Mouse (Mus musculus) kidney, adult 2 months (tissue): ENCODE measurements around the gene Knop1. TPM values are rescaled to one million over a fixed set of nuclear protein-coding genes. Genes with fewer than 3 reads are reported as not detected.
A peak's percentile ranks its signal among the peaks of the same experiment; 100 is the strongest.

ENCODE experiments used
- DNase-seq: peaks from one replicate; pipeline ENCODE4 v3.0.0; 2021
- H3K27ac ChIP-seq: fragments of 200-500 bp; 2 replicates; pipeline ENCODE4 v1.5.1; 2012; ENCODE audit warnings: low read depth, low read length, control low read depth, inconsistent platforms; ENCODE audit not compliant: insufficient read depth
- H3K27me3 ChIP-seq: fragments of 200-500 bp; replicated peaks from 2 replicates; pipeline ENCODE4 v1.6.1; 2012; ENCODE audit warnings: mild to moderate bottlenecking, moderate library complexity, low read length, inconsistent platforms; ENCODE audit not compliant: control insufficient read depth, insufficient read depth
- H3K36me3 ChIP-seq: fragments of 200-500 bp; 2 replicates; pipeline ENCODE4 v1.6.1; 2012; ENCODE audit warnings: mild to moderate bottlenecking, moderate library complexity, low read length, inconsistent platforms; ENCODE audit not compliant: control insufficient read depth, insufficient read depth
- H3K4me1 ChIP-seq: fragments of 200-500 bp; 2 replicates; pipeline ENCODE4 v1.6.1; 2011; ENCODE audit warnings: low read length; ENCODE audit not compliant: control insufficient read depth, insufficient read depth
- H3K4me3 ChIP-seq: fragments of 200-500 bp; 2 replicates; pipeline ENCODE4 v1.5.1; 2011; ENCODE audit warnings: mild to moderate bottlenecking, low read depth, low read length, control low read depth; ENCODE audit not compliant: insufficient read depth
- CTCF ChIP-seq: fragments of 200-500 bp; conservative IDR thresholded peaks from 2 replicates; pipeline ENCODE4 v1.5.1; 2011; ENCODE audit warnings: low read depth, mild to moderate bottlenecking, control low read depth, low read length, moderate library complexity, mixed read lengths; ENCODE audit not compliant: insufficient read depth, insufficient read length
- POLR2A ChIP-seq: fragments of 200-500 bp; IDR thresholded peaks from one replicate; pipeline ENCODE4 v1.6.1; 2011; ENCODE audit warnings: low read depth, low read length, control low read depth
- WGBS: fragments of 180-500 bp; shearing (Covaris S2); methylation state at CpG from one replicate; pipeline ENCODE4 v1.1.7; 2018; 5-methylcytosine and 5-hydroxymethylcytosine counted together
- polyA plus RNA-seq: library from polyadenylated mRNA; depleted of rRNA; stranded (reverse); fragments of >200 nt; gene quantifications from 2 replicates; pipeline ENCODE4 v1.2.3, GENCODE M21; 2012

The Knop1 gene
- polyA plus RNA-seq, 1 experiment: 11.8 TPM

DNA sequence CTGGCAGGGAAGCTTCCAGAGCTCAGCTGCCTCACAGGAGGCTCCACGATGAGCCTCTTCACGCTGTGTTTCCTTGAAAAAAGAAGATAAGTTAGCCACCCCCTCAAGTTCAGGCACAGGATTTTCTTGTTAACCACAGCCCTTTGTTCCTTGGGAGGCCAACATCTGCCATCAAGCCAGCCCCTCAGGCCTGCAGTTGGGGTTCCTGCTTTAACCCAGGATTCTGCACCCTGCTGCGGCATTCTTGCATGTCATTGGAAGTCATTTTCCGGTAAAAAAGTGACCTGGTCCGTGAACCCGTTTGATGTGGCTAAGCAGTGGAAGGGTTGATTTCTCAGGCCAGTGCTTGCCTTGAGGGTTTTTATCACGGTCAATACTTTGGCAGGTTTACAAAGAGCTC is 31.6 kb downstream of the Knop1 start:
- Histone ChIP-seq H3K27ac (no peak overlapping the region), H3K4me1 (no peaks in the 10 kb centered on the region), H3K36me3 (no peaks in the 10 kb centered on the region), H3K4me3 (no peak overlapping the region), H3K27me3 (no peaks in the 10 kb centered on the region)
- TF ChIP-seq CTCF (no peak), POLR2A (no peak)
- DNase-seq: no peak
- WGBS: 54% methylated on average over 7 of the region's 7 CpGs

DNA sequence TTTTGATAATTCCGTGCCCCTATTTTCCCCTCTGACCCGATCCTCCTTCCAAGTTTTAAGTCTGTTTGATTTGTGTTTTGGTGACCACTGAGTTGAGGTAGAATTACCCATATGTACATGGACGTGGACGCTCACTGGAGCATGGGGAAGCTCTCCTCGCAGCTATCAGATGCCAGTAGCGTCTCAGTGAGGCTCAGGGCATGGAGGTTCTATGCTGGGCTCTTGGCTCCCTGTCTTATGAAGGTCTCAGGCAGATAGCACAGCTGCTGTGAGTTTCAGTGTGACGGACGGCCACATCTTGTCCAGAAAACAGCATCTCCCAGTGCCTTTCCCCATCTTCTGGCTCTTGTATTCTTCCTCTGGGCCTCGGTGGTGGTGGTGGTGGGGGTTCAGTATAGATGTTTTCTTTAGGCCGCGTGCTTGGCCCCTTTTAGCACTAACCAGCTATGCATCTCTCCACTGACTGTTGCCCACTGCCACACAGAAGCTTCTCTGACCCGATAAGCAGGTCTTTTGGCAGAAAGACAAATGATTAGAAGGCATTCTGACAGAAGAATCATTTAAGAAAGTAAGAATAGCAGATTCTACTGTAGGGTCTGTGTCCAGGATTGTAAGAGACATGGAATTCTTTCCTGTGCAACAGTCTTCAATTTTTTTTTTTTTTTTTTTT is 34.0 kb downstream of the Knop1 start:
- H3K27ac ChIP-seq: no peak overlapping the region
- no peak overlapping the region for H3K4me3 ChIP-seq
- H3K27me3 ChIP-seq: no peaks in the 10 kb centered on the region
- no peak for DNase-seq
- H3K36me3 ChIP-seq: no peaks in the 10 kb centered on the region
- no peak for TF ChIP-seq CTCF
- no peak for TF ChIP-seq POLR2A
- no peaks in the 10 kb centered on the region for H3K4me1 ChIP-seq
- WGBS: 86% methylated on average over 12 of the region's 12 CpGs

DNA sequence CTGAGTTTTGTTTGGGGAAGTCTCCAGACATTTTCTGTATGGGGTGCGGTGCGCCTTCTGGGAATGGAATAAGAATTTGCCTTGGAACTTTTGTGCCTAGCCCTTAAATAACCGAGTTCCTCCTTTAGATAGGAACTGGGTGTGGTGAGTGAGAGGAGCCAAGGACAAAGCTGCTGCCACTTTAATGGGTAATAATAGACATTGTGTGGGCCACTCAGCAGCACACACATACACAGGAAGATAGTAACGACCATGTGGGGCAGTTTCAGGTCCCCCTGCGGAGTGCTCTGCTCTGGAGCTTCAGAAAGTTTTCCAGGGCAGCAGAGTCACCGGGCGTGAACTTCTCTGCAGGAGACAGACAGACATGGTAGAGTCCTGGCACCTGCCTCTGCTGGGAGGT is 34.7 kb downstream of the Knop1 start:
- H3K4me1 ChIP-seq: no peaks in the 10 kb centered on the region; the same call in 1 of the 2 replicates
- TF ChIP-seq CTCF: no peak
- TF ChIP-seq POLR2A: no peak
- H3K27ac ChIP-seq: no peak overlapping the region
- 51% methylated on average over 7 of the region's 7 CpGs for WGBS
- H3K36me3 ChIP-seq: no peaks in the 10 kb centered on the region
- peak; percentile 52 for DNase-seq
- no peak overlapping the region for H3K4me3 ChIP-seq
- no peaks in the 10 kb centered on the region for H3K27me3 ChIP-seq

DNA sequence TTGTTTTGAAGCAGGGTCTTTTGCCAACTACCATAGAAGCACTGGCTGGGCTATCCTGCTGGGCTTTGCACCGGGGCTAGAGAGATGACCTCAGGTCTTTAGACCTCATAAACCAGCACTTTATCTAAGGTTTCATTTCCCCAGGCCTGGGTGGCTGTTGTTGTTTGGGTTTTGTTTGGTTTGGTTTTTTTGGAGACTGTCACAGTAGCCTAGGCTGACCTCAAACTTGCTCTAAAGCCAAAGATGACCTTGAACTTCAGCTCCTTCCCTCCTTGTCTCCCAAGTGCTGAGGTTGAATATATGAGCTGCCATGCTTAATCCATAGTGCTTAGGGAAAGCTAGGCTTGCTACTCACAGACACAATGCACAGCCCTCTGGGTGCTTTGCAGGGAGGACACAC is 36.4 kb downstream of the Knop1 start:
- DNase-seq: no peak
- no peak overlapping the region for H3K4me3 ChIP-seq
- no peaks in the 10 kb centered on the region for H3K27me3 ChIP-seq
- TF ChIP-seq CTCF (no peak), POLR2A (no peak)
- H3K27ac ChIP-seq: no peak overlapping the region
- H3K36me3 ChIP-seq: no peaks in the 10 kb centered on the region
- 36% methylated on average over 1 of the region's 1 CpGs for WGBS
- peaks cover 3% of the 10 kb centered on the region; the same call in 1 of the 2 replicates for H3K4me1 ChIP-seq

DNA sequence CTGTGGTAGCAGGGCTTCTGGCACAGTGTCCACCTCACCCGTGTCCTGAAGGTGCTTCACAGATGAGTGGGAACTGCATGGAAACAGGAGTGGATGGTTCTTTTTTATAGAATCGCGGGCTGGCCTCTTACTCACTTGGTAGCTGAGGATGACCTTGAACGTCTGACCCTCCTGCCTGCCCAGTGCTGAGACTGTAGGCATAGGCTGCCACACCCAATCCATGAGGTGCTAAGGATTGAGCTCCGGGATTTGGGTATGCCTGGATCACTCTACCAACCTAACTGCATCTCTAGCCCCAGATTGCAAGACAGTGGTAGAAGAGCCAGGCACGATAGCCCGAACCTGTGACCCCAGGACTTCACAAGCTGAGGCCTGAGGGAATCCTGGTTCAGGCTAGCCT is 38.3 kb downstream of the Knop1 start:
- Histone ChIP-seq H3K27me3 (no peaks in the 10 kb centered on the region), H3K27ac (no peak overlapping the region), H3K36me3 (no peaks in the 10 kb centered on the region), H3K4me1 (peaks cover 3% of the 10 kb centered on the region; the same call in 1 of the 2 replicates), H3K4me3 (no peak overlapping the region)
- DNase-seq: no peak
- TF ChIP-seq POLR2A (no peak), CTCF (no peak)
- WGBS: 84% methylated on average over 7 of the region's 7 CpGs

DNA sequence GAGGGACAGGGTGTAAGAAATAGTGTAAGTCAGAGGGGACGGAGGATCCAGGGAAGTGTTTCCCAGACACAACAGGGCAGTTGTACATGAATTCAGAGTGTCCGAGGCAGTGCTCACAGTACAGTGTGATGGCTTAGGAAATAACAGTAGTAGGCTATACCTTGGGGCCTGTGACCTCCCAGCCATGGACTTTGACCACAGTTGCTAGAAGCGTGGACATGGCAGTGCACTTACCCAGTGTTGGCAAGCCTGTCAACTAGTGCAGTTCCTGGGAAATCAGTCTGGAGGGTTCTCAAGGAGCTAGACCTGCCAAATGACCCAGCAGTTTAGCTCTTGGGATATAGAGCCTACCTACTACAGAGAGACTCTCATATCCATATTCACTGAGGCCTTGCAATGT is 39.8 kb downstream of the Knop1 start:
- peak; percentile 82 for DNase-seq
- 72% methylated on average over 3 of the region's 3 CpGs for whole genome bisulfite sequencing
- no peak for TF ChIP-seq POLR2A
- TF ChIP-seq CTCF: no peak
- Histone ChIP-seq H3K36me3 (no peaks in the 10 kb centered on the region; the same call in 1 of the 2 replicates), H3K4me3 (no peak overlapping the region), H3K4me1 (peaks cover 3% of the 10 kb centered on the region; the same call in 1 of the 2 replicates), H3K27ac (no peak overlapping the region), H3K27me3 (no peaks in the 10 kb centered on the region)

DNA sequence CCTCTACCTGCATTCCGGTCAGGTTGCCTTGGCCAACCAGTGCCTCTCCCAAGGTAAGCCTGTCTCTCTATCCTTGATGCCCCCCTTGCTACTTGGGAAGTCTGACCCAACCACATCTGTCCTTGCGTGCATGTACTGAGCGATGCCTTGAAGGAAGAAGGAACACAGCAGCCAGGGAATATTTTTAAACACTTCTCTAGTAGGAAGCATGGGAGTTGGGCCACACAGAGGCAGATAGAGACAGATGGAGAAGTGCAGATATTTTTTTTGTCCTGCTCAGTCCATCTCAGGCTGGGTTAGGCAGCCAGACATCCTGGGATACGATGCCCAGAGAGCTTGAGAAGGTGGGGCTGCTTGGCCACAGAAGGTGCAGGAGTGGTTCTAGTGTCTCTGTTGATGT is 42.5 kb downstream of the Knop1 start:
- WGBS: 94% methylated on average over 4 of the region's 4 CpGs
- TF ChIP-seq CTCF (no peak), POLR2A (no peak)
- Histone ChIP-seq H3K4me1 (peaks cover 3% of the 10 kb centered on the region; the same call in 1 of the 2 replicates), H3K27me3 (no peaks in the 10 kb centered on the region), H3K4me3 (no peak overlapping the region), H3K27ac (no peak overlapping the region), H3K36me3 (no peaks in the 10 kb centered on the region; the same call in 1 of the 2 replicates)
- no peak for DNase-seq
